Mouse (Mus musculus): ENCODE data around the gene Smap1.

Gene Smap1

GRCm38 (mm10) chr1:23842629-23843028 is 79.5 kb downstream of the Smap1 start:
- DNase-seq (ENCODE audit: extremely low spot score, low read depth, low spot score) = no peak

GRCm38 (mm10) chr1:23840924-23841323 is 81.2 kb downstream of the Smap1 start:
- DNase-seq (ENCODE audit: extremely low spot score, low read depth, low spot score) = no peak

DNA sequence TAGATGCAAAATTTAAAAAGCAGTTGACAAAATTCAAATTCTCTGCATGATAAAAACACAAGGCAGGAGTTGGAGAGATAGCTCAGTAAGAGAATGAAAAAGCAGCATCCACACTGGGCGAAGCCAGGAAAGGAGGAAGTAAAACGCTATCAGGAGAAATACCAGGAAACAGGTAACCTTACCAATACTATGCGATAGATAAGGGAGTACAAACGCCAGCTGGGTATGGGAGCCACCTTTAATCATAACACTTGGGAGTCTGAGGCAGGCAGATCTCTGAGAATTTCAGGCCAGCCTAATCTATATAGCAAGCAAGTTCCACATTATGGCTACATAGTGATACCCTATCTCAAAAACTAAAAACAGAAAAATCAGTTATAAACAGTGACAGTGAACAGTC is 85.5 kb downstream of the Smap1 start:
- DNase-seq (ENCODE audit: extremely low spot score, low read depth, low spot score) = no peak

DNA sequence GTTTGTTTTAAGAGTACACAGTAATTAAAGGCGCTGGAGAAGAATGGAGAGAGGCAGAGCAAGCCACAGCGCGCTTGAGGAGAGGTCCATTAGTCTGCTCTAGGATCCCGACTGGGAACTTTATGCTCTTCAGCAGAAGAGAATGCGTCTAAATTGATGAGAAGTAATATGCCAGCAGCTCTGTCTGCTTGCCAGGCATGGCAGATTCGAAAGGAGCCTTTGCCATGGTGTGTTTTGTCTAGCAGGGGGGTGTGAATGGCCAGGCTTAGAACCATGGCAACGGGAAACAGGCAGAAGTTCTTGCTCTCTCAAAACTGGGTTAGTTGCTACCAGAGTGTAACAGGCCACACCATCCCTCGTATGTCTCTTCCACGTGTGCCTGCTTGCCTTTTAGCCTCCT is 87.3 kb downstream of the Smap1 start:
- no peak for DNase-seq (ENCODE audit: extremely low spot score, low read depth, low spot score)

DNA sequence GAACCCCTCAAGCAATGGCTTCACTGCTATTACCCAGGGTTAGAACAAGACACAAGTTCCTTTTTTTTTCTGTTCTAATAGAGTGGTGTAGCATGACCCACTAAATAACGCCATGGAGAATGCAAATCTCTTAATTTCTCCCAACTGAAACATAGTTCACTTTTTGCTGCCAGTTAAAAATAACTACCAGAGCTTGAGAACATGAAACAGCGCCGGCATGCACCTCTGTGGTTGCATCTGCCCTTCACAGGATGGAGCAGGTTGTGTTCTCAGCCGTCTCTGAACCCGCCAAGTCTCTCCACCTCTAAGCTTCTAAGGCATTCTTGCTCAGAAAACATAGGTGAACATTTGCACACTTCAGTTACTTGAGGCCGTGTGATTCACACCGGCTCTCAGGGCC is 87.9 kb downstream of the Smap1 start:
- DNase-seq (ENCODE audit: extremely low spot score, low read depth, low spot score) = no peak

DNA sequence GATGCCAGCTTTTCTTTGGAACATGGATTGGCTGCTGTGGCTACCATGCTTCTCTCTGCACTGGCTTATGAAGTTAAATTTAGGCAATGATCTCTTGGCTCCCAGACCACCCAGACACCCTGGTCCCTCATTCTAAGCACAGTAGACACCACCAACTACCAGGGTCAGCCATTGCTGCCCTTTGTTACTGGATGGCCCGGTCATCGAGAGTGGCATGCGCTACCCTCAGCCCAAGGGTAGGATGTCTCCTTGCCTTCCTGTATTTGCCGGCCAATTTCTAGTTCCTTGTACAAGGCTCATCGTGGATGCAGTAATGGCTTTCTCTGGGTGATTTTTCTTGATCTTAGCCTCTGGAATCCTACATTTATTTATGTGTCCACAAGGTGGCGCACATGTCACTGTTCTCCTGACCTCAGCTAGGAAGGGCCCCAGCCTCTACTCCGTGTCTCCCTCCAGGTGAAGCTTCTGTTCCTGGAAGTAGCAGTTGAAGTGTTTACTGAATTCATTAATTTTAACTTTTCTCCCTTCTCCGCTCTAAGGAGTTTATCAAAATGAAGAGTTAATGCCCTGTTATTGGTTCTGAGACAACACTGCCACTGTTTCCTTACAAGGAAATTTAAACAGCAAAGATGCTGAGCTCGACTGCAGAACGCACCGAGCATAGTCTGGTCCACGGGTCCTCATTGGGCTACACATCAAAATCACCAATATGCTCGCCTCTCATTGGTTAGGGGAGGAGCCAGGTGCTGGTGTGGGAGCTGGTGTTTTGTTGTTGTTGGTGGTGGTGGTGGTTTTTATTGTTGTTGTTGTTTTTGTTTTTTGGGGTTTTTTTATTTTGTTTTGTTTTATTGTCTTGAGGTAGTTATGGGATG is 95.0 kb downstream of the Smap1 start:
- peak; percentile 68 for DNase-seq (ENCODE audit: extremely low spot score, low read depth, low spot score)

GRCm38 (mm10) chr1:23821615-23822014 is 100.5 kb downstream of the Smap1 start:
- DNase-seq (ENCODE audit: extremely low spot score, low read depth, low spot score) = no peak

DNA sequence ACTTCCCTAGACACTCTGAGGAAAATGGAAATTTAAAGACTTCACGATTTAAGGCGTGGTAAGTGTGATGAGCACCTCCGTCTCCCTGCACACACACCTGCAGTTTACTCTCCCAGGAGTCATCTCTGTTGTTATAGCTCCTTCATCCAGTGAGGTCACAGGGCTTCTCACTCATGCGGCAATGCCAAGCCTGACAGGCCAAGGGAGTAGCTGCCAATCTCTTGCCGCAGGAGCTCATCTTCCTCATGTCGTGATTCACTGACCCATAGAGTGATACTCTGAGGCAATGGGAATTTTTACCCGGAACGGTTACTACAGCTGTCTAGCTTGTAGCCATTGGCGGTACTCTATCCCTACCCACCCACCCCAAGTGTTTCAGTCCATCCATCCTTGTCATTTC is 123.8 kb downstream of the Smap1 start:
- no peak for DNase-seq (ENCODE audit: extremely low spot score, low read depth, low spot score)
